Mouse (Mus musculus) monocyte, adult 59 days (primary cell): ENCODE data around the gene Pla2g12b. TPM values are rescaled to one million over a fixed set of nuclear protein-coding genes. Genes with fewer than 3 reads are reported as not detected.

Experiments
- total RNA-seq, 2 experiments: library from RNA; stranded (reverse); gene quantifications; one replicate each; pipeline ENCODE4 v1.2.4; 2023

The Pla2g12b gene
- total RNA-seq = not detected

DNA sequence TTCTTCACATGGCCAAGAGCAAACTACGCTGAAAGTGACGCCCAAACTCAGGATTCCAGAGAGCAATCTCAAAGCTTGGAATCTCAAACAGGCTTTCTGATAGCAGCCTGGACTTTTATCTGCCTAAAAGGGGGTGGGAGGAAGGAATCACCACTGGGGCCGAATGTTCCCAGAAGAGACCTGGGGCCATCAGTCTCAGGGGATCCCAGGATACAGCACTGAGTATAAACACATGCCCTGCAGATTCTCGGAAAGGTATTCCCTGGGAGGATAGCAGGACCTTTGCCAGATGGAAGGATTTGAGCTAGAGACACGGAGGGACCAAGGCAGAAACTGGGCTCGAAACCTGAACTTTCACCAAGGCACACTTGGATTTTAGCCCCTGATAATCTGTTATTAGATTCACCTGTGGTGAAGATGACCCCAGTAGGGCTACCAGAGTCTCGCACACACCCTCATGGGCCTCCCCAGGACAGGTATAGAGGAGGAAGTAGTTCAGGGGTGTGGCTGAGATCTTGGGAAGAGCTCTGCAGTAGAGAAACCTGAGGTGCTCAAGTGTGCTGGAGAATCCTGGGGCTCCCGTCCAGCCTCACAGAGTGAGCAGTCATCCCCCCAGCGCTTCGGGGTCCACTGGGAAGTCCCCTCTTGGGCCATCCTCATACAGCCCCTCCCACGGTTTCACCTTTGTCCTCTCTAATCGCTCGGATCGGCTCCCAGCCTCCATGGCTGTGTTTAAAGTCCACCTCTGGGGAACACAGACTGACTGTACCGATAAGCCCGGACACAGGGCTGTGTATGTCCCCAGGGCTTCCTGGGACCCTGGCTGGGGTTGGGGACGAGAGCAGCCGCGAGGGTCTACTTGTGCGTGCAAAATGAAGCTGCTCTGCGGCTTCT, at the start of gene Pla2g12b:
Gene Pla2g12b (plus strand): TSS at position 762 of the 894 bp plus-strand sequence.

GRCm38 (mm10) chr10:59395461-59395860, 8.0 kb upstream of the Pla2g12b start, which contains the start of gene Gm10273:
Gene Gm10273, plus strand, starts transcription at chr10:59395632.

DNA sequence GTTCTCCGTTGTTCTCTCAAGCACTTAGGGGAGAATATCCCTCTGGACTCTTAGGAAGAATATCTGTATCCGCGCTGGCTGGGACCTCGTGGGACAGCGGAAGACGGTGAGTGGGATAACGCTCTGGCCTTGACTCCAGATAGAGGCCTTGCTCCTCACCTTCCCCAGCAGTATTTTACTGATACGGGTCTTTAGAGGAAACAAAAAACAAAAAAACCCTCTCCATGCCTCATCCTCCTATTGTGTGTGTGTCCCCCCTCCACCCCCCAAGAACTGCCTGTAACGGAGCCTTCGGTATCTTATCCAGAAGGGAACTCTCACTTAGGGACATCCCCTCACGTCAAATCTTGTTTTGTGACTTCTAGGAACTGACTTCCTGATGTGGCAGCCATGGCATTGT, 38.3 kb downstream of the Pla2g12b start, which contains the start of gene Oit3:
Gene Oit3 (minus strand): TSS at position 44 of the 400 bp plus-strand sequence.

Other genes starting within 250 kb of the Pla2g12b start
- gene Sept10, start 181.8 kb upstream of the Pla2g12b start, total RNA-seq = 10 to 100 TPM; 13.4 to 15.7 TPM
- gene Sowahc, start 181.7 kb upstream of the Pla2g12b start, total RNA-seq = 100 to 1,000 TPM; 144 to 148 TPM
- gene P4ha1, start 80.4 kb upstream of the Pla2g12b start, total RNA-seq = 10 to 100 TPM; 48.1 to 50.5 TPM
- 10 to 100 TPM in 1 of 2 experiments, not detected in 1; 14.5 TPM for gene Gm10273, start 8.0 kb upstream of the Pla2g12b start, total RNA-seq
- gene Oit3, start 38.1 kb downstream of the Pla2g12b start, total RNA-seq = not detected
- gene Gm10322, start 212.4 kb downstream of the Pla2g12b start, total RNA-seq = not detected
- 10 to 100 TPM; 21.7 to 22.5 TPM for gene Mcu, start 213.0 kb downstream of the Pla2g12b start, total RNA-seq